Mouse (Mus musculus) neural tube, embryonic 14.5 days (tissue): Measurements from ENCODE around the gene Ank3. TPM values are rescaled to one million over a fixed set of nuclear protein-coding genes. Genes with fewer than 3 reads are reported as not detected.
A peak's percentile ranks its signal among the peaks of the same experiment; 100 is the strongest.

ENCODE experiments used
- ATAC-seq: fragments of 200-750 bp; cut with Nextera tagmentation; 2 replicates; pipeline ENCODE4 v1.8.0; 2017; ENCODE audit warnings: low read depth, mild to moderate bottlenecking, moderate TSS enrichment, moderate library complexity
- H3K27ac ChIP-seq: fragments of 300-500 bp; sonication (generic); 2 replicates; pipeline ENCODE4 v1.5.1; 2014; ENCODE audit warnings: low read depth, mild to moderate bottlenecking, control low read depth, low read length, moderate library complexity, mixed read lengths
- H3K27me3 ChIP-seq: fragments of 300-500 bp; sonication (generic); 2 replicates; pipeline ENCODE4 v1.6.1; 2014; ENCODE audit warnings: low read length; ENCODE audit not compliant: control insufficient read depth, insufficient read depth
- H3K36me3 ChIP-seq: fragments of 300-500 bp; sonication (generic); 2 replicates; pipeline ENCODE4 v1.6.1; 2014; ENCODE audit warnings: low read length, mixed read lengths; ENCODE audit not compliant: control insufficient read depth, insufficient read depth
- H3K4me1 ChIP-seq: fragments of 300-500 bp; sonication (generic); 2 replicates; pipeline ENCODE4 v1.6.1; 2014; ENCODE audit warnings: low read length; ENCODE audit not compliant: control insufficient read depth, insufficient read depth
- H3K4me2 ChIP-seq: fragments of 300-500 bp; sonication (generic); 2 replicates; pipeline ENCODE4 v1.6.1; 2014; ENCODE audit warnings: mild to moderate bottlenecking, low read depth, low read length, control low read depth
- H3K4me3 ChIP-seq: fragments of 300-500 bp; sonication (generic); 2 replicates; pipeline ENCODE4 v1.5.1; 2014; ENCODE audit warnings: low read depth, low read length, control low read depth, mixed read lengths
- H3K9ac ChIP-seq: fragments of 300-500 bp; sonication (generic); replicated peaks from 2 replicates; pipeline ENCODE4 v1.6.1; 2014; ENCODE audit warnings: low read depth, mild to moderate bottlenecking, control low read depth, low read length, mixed read lengths
- H3K9me3 ChIP-seq: fragments of 300-500 bp; sonication (generic); 2 replicates; pipeline ENCODE4 v1.6.1; 2016; ENCODE audit warnings: low read length; ENCODE audit not compliant: control insufficient read depth
- WGBS: fragments of 180-500 bp; shearing (Covaris S2); extraction: QIAGEN DNeasy Blood & Tissue Kit; methylation state at CpG from one replicate; pipeline ENCODE4 v1.1.7; 2014; 5-methylcytosine and 5-hydroxymethylcytosine counted together
- polyA plus RNA-seq: library from polyadenylated mRNA; unstranded; fragments of >200 nt; fragmentation: Nextera tagmentation; extraction: Ambion mirVana; gene quantifications from 2 replicates; pipeline ENCODE4 v1.2.1, GENCODE M21; 2014

The Ank3 gene
- polyA plus RNA-seq, 1 experiment from 2014 or later = 198 TPM

DNA sequence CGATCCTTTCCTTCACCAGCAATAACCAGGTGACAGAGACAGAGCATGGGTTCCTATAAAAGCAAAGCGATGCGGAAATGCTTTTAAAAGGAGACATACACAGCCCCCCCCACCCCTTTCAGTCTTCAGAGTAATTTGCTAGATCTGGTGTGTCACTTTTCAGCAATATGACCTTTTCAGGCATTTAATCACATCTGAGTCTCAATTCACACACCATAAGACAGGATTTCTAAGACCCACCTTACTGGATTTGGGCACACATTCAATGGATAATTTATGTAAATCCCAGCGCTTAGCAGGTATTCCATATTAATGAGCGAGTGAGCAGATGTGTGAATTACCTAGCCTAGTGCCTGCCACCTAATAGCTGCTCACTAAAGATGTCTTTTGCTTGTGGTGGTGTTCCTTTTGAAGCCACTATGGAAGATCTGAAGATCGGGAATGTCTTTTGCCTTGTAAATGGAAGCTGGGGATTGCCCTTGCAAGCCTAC is 292.4 kb downstream of the Ank3 start:
- Histone ChIP-seq H3K4me1 (peaks cover 17% of the 10 kb centered on the region; the same call in 1 of the 2 replicates), H3K4me3 (no peak overlapping the region), H3K9me3 (no peaks in the 10 kb centered on the region), H3K4me2 (peak overlapping the region; percentile 37; the same call in 1 of the 2 replicates), H3K27ac (peak overlapping the region; percentile 45), H3K27me3 (no peaks in the 10 kb centered on the region), H3K9ac (no peak overlapping the region), H3K36me3 (no peaks in the 10 kb centered on the region)
- WGBS = 20% methylated on average over 6 of the region's 6 CpGs
- peak; percentile 39; the same call in 1 of the 2 replicates for ATAC-seq

DNA sequence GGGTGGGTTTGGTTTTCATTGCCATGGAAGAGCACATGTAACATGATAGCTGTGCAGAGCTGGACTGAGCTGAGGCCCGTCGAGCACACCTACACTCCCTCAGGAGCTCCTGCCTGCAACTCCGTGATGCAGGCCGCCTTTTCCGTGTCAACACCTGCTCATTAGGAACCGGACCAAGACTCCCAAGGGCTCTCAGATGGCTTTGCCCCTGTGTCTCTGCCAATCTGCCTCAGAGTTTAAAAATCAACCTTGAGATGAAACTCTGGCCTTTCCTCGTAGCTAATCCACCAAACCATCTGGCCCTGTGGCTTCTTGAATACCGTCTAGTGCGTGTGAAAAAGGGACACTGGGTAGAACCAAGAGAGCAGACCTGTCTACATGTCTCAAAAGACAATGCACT is 297.4 kb downstream of the Ank3 start:
- H3K27ac ChIP-seq = no peak overlapping the region
- WGBS = 69% methylated on average over 9 of the region's 9 CpGs
- no peaks in the 10 kb centered on the region for H3K27me3 ChIP-seq
- H3K4me3 ChIP-seq = no peak overlapping the region
- no peak overlapping the region for H3K9ac ChIP-seq
- no peak overlapping the region for H3K4me2 ChIP-seq
- H3K4me1 ChIP-seq = peaks cover 3% of the 10 kb centered on the region; the same call in 1 of the 2 replicates
- ATAC-seq = no peak
- H3K9me3 ChIP-seq = no peaks in the 10 kb centered on the region
- no peaks in the 10 kb centered on the region for H3K36me3 ChIP-seq

DNA sequence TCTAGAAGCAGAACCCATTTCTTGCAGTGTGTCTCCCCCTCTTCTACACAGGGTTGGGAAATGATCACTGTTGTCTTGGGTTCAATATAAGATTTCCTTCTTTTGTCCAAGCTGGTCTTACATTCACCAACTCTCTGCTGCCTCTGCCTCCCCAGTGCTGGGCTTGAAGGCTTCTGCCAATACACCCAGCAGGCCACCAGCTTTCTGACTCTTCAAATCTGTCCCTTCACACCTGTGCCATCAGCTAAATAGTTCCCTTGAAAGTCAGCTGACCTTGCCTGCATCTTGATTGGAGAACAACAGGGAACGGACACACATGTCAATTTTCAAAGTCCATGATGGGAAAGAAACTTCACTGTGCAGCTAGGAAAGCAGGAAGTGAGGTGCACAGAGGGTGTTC is 300.1 kb downstream of the Ank3 start:
- no peak overlapping the region for H3K4me3 ChIP-seq
- no peak overlapping the region for H3K27ac ChIP-seq
- no peaks in the 10 kb centered on the region for H3K4me1 ChIP-seq
- H3K36me3 ChIP-seq = no peaks in the 10 kb centered on the region
- H3K27me3 ChIP-seq = no peaks in the 10 kb centered on the region
- 90% methylated on average over 1 of the region's 1 CpGs for WGBS
- H3K4me2 ChIP-seq = no peak overlapping the region
- ATAC-seq = no peak
- no peak overlapping the region for H3K9ac ChIP-seq
- no peaks in the 10 kb centered on the region for H3K9me3 ChIP-seq

DNA sequence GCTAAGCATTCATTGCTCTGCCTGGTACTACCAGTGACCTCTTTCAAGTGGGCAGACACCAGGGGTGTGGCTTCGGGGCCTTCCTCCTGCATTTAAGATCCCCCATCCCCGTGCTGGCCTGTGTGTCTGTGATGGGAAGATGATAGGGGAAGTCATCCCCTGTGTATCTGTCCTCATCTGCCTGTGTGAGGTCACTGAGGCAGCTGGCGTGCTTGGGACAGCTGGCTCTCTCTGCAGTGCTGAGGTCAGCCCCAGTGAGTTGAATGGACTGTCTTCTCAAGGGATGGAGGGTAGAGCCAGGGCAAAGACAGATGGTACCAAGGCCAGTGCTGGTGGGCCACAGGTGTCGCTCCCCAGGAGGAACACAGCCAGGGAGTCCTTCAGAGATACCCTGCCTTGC is 302.7 kb downstream of the Ank3 start:
- 41% methylated on average over 4 of the region's 4 CpGs for WGBS
- no peak overlapping the region for H3K4me3 ChIP-seq
- H3K36me3 ChIP-seq = no peaks in the 10 kb centered on the region
- no peak overlapping the region for H3K27ac ChIP-seq
- peaks cover 15% of the 10 kb centered on the region for H3K4me1 ChIP-seq
- no peaks in the 10 kb centered on the region for H3K27me3 ChIP-seq
- no peak for ATAC-seq
- no peak overlapping the region for H3K4me2 ChIP-seq
- H3K9ac ChIP-seq = no peak overlapping the region
- no peaks in the 10 kb centered on the region for H3K9me3 ChIP-seq

DNA sequence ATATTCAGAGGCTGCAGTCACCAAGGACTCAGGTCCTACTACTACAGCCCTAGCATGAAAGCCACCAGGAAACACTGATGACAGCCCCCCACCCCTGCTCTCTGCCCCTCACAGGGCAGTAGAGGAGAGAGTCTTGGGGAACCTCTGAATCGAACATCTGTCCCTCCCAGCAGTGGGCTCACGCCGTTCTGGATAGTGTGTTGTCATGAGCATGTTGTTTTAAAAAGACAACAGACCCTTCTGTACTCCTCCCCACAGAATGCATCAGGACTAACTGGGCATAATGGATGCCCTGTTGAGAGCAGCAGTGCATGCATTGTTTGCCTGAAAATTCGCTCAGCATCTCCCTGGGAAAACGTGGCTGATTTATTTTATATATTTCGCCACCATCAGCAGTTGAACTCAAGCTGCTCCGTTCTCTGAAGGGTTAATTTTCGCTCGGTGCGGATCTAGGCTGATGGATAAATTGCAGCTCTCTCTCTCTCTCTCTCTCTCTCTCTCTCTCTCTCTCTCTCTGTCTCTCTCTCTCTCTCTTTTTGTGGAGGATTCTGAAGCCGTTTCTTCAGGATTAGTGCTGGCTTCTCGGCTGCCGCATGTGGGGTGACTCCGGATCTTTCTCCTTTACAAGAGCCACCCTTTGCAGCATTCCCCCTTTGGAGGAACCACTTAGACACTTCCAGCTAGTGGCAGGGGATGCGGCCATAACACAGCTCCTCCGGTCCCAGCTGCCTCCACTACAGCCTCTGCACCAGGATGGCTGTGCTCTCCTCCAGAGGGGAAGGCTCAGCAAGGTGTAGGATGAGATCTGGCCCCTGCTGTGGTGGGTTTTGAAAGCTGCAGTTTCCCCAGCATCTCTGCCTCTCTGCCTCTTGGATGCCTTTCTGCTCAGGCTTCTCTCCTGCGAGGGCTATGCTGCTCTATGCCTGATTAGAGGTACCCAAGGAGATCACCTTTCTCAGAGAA is 307.5 kb downstream of the Ank3 start:
- H3K9ac ChIP-seq = peak overlapping the region; percentile 66
- peak overlapping the region; percentile 90 for H3K27ac ChIP-seq
- H3K4me1 ChIP-seq = peaks cover 45% of the 10 kb centered on the region
- H3K4me2 ChIP-seq = peak overlapping the region; percentile 66
- no peaks in the 10 kb centered on the region for H3K27me3 ChIP-seq
- peak overlapping the region; percentile 38 for H3K4me3 ChIP-seq
- 2% methylated on average over 17 of the region's 17 CpGs for WGBS
- H3K36me3 ChIP-seq = no peaks in the 10 kb centered on the region
- peak; percentile 73 for ATAC-seq
- H3K9me3 ChIP-seq = no peaks in the 10 kb centered on the region

DNA sequence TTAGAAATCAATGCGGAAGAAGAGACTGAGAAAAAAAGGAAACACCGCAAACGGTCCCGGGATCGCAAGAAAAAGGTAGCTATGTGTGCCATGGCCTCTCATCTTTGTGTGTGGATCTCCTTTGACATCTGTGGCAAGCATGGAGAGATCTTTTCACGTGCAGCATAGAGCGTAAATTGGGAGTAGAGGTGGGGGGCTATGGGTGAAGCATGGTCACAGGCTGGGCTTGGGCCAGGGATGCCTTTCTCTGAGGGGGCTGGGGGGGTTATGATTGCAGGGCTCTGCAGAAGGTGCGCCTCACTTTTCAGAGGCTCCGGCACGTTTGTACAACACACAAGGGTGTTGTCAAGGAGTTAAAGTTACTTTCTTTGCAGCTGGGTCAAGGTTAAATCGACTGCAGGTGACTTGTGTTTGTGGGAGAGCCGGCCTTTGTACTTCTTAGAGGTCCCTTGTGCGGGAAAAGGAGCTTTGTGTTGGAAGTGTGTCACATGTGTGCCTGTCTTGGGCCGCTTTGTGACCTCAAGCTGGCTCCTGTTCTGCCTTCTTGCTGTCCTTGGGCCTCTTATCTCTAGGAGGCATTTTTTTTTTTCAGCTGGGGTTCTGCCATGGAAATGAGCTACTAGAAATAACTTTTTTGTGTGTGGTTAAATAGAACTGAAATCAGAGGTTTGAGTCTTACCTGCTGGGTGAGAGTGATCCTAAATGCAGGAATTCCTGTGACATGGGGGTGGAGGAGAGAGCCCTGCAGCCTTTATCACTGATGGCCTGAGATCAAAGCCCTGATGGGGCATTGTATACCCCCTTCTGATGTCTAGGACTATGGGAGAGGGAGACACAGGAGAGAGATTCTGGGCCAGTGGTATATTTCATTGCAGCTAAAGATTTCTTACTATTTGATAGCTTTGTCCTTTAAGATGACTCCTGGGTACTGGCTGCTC is 308.5 kb downstream of the Ank3 start:
- Histone ChIP-seq H3K27me3 (no peaks in the 10 kb centered on the region), H3K4me1 (peaks cover 49% of the 10 kb centered on the region), H3K9ac (peak overlapping the region; percentile 66), H3K27ac (peak overlapping the region; percentile 90), H3K4me2 (peak overlapping the region; percentile 66), H3K36me3 (no peaks in the 10 kb centered on the region), H3K9me3 (no peaks in the 10 kb centered on the region), H3K4me3 (peak overlapping the region; percentile 38)
- whole genome bisulfite sequencing = 13% methylated on average over 14 of the region's 14 CpGs
- no peak for ATAC-seq

DNA sequence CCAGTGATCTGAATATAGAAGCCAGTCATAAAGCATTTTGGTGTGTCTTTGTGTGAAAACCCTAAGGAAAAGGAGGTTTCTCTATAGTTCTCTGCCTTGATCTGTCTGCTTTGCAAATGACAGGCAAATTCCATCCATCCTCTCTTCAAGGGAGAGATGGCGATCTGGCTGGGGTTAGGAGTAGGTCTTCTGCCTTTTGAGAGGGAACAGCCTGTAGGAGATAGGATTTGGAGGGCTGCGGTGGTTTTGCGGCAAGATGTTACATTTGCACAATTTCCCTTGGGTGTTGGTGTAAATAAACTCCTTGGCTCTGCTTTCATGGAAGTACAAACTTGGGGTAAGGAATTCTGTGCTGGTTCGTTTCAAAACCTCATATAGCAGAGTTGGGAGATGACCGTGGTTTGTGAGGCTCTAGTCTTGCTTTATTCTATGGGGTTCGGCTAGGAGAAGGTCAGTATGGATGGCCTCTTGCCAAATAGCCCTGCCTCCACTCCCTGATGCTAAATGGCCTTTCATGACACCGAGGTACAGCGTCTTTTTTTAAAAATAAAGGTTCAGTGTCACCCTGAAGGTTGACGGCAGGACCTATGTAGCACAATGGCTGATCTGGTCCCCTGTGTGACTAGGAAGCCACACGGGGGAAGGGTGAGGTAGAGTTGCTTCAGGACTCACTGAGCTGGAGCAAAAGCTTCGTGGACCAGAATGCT is 309.4 kb downstream of the Ank3 start:
- Histone ChIP-seq H3K4me2 (peak overlapping the region; percentile 66), H3K4me3 (peak overlapping the region; percentile 38), H3K9ac (peak overlapping the region; percentile 66), H3K27ac (peak overlapping the region; percentile 90), H3K27me3 (no peaks in the 10 kb centered on the region), H3K4me1 (peaks cover 53% of the 10 kb centered on the region), H3K36me3 (no peaks in the 10 kb centered on the region), H3K9me3 (no peaks in the 10 kb centered on the region)
- no peak for ATAC-seq
- 48% methylated on average over 11 of the region's 11 CpGs for WGBS

DNA sequence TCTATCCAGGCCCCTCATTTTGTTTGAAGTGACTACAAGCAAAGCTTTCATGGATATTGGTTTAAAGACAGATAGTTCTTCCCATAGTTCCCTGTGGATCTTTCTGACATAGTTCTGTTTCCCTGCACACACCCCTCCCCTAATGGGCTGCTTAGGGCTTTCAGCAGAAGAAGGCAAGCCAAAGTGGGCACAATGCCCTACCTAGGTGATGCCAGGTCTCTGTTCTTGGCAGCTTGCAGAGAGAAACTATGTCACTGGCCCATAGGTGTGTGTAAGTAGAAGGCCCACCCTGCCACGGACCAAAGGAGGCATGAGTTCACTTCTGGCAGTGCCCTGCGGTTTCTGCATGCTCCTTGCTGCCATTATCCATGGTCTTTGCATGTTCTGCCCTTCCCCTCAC is 311.1 kb downstream of the Ank3 start:
- Histone ChIP-seq H3K27ac (no peak overlapping the region), H3K4me2 (peak overlapping the region; percentile 66), H3K27me3 (no peaks in the 10 kb centered on the region), H3K36me3 (no peaks in the 10 kb centered on the region), H3K4me1 (peaks cover 52% of the 10 kb centered on the region), H3K4me3 (no peak overlapping the region; the same call in 1 of the 2 replicates), H3K9me3 (no peaks in the 10 kb centered on the region), H3K9ac (no peak overlapping the region)
- WGBS = 82% methylated on average over 2 of the region's 2 CpGs
- no peak for ATAC-seq
